Mouse (Mus musculus) macrophage (primary cell): ENCODE results near the gene Alad. TPM values are rescaled to one million over a fixed set of nuclear protein-coding genes. Genes with fewer than 3 reads are reported as not detected.

Experiments used
- polyA plus RNA-seq: library from polyadenylated mRNA; stranded (reverse); fragments of 250-400 nt; gene quantifications from 3 replicates; pipeline ENCODE4 v1.2.4, GENCODE M21; 2018; ENCODE audit warnings: inconsistent platforms

The Alad gene
- polyA plus RNA-seq, 1 experiment from 2014 or later, result 5.7 TPM

Other genes with a start within 250 kb of the Alad start
- gene Fkbp15, start 159.4 kb downstream of the Alad start, polyA plus RNA-seq, result 137 to 171 TPM (median 154 TPM) in 3 replicates
- gene Slc31a1, start 159.2 kb downstream of the Alad start, polyA plus RNA-seq, result 73.8 to 99.5 TPM (median 84.1 TPM) in 3 replicates
- gene Cdc26, start 111.3 kb downstream of the Alad start, polyA plus RNA-seq, result 50.7 to 54.2 TPM (median 53.2 TPM) in 3 replicates
- gene Prpf4, start 111.1 kb downstream of the Alad start, polyA plus RNA-seq, result 6.8 to 12.3 TPM (median 10.3 TPM) in 3 replicates
- not detected in 3 replicates for gene Rnf183, start 84.7 kb downstream of the Alad start, polyA plus RNA-seq
- 0.09 TPM in 1 of 3 replicates, not detected in the others for gene Wdr31, start 49.0 kb downstream of the Alad start, polyA plus RNA-seq
- 0.13 to 0.17 TPM in 2 of 3 replicates, not detected in the other for gene Bspry, start 39.9 kb downstream of the Alad start, polyA plus RNA-seq
- gene Hdhd3, start 16.5 kb downstream of the Alad start, polyA plus RNA-seq, result 1.3 to 3.1 TPM (median 1.4 TPM) in 3 replicates
- gene Pole3, start 5.2 kb upstream of the Alad start, polyA plus RNA-seq, result 25.5 to 44.3 TPM (median 40.8 TPM) in 3 replicates
- gene 4933430I17Rik, start 5.5 kb upstream of the Alad start, polyA plus RNA-seq, result 0.87 to 3.3 TPM (median 2.3 TPM) in 3 replicates
- 12.8 to 17.4 TPM (median 14.9 TPM) in 3 replicates for gene Rgs3, start 39.9 kb upstream of the Alad start, polyA plus RNA-seq